Mouse (Mus musculus): Measurements from ENCODE around the gene Hcar1. TPM values are rescaled to one million over a fixed set of nuclear protein-coding genes. Genes with fewer than 3 reads are reported as not detected.

Hcar1 gene
- polyA plus RNA-seq, 1 experiment from 2014 or later = 4.9 TPM

GRCm38 (mm10) chr5:123844316-123844715 is 35.5 kb downstream of the Hcar1 start:
- H3K4me3 ChIP-seq (ENCODE audit: low read depth, low read length) = no peak overlapping the region
- ATAC-seq (ENCODE audit: low FRiP score, low TSS enrichment) (no peak), DNase-seq (ENCODE audit: low spot score) (no peak)
- H3K4me2 ChIP-seq (replicated peaks; ENCODE audit: low read depth) = no peak overlapping the region
- peaks cover 2% of the 10 kb centered on the region; the same call in 1 of the 2 replicates for H3K4me1 ChIP-seq (replicated peaks; ENCODE audit: control insufficient read depth, insufficient read depth)
- H3K9me3 ChIP-seq (ENCODE audit: control insufficient read depth, low read length) = no peaks in the 10 kb centered on the region
- 64% methylated on average over 14 of the region's 14 CpGs for WGBS
- TF ChIP-seq CTCF (IDR thresholded peaks at IDR 0.05; ENCODE audit: low read depth) (no peak), EP300 (optimal IDR thresholded peaks at IDR 0.05) (no peak)
- H3K27me3 ChIP-seq (ENCODE audit: control insufficient read depth, insufficient read depth, low read length) = no peaks in the 10 kb centered on the region
- H3K36me3 ChIP-seq (ENCODE audit: control insufficient read depth, insufficient read depth, low read length) = no peaks in the 10 kb centered on the region
- peak overlapping the region; percentile 49; the same call in 1 of the 2 replicates for H3K27ac ChIP-seq (replicated peaks)
- H3K9ac ChIP-seq (ENCODE audit: low read length) = no peak overlapping the region

GRCm38 (mm10) chr5:123843816-123844215 is 36.0 kb downstream of the Hcar1 start:
- Histone ChIP-seq H3K4me3 (ENCODE audit: low read depth, low read length) (no peak overlapping the region), H3K36me3 (ENCODE audit: control insufficient read depth, insufficient read depth, low read length) (no peaks in the 10 kb centered on the region), H3K27me3 (ENCODE audit: control insufficient read depth, insufficient read depth, low read length) (no peaks in the 10 kb centered on the region), H3K27ac (replicated peaks) (no peak overlapping the region), H3K9me3 (ENCODE audit: control insufficient read depth, low read length) (no peaks in the 10 kb centered on the region), H3K9ac (ENCODE audit: low read length) (no peak overlapping the region), H3K4me1 (replicated peaks; ENCODE audit: control insufficient read depth, insufficient read depth) (peaks cover 2% of the 10 kb centered on the region; the same call in 1 of the 2 replicates), H3K4me2 (replicated peaks; ENCODE audit: low read depth) (no peak overlapping the region)
- ATAC-seq (ENCODE audit: low FRiP score, low TSS enrichment) (no peak), DNase-seq (ENCODE audit: low spot score) (no peak)
- WGBS = 49% methylated on average over 4 of the region's 4 CpGs
- TF ChIP-seq CTCF (IDR thresholded peaks at IDR 0.05; ENCODE audit: low read depth) (no peak), EP300 (optimal IDR thresholded peaks at IDR 0.05) (no peak)

- H3K4me2 ChIP-seq (replicated peaks; ENCODE audit: low read depth) = no peak overlapping the region
- peaks cover 2% of the 10 kb centered on the region; the same call in 1 of the 2 replicates for H3K4me1 ChIP-seq (replicated peaks; ENCODE audit: control insufficient read depth, insufficient read depth)
- 56% methylated on average over 3 of the region's 3 CpGs for WGBS
- no peak overlapping the region; the same call in 1 of the 2 replicates for H3K9ac ChIP-seq (ENCODE audit: low read length)
- DNase-seq (ENCODE audit: low spot score) (no peak), ATAC-seq (ENCODE audit: low FRiP score, low TSS enrichment) (no peak)
- no peaks in the 10 kb centered on the region for H3K36me3 ChIP-seq (ENCODE audit: control insufficient read depth, insufficient read depth, low read length)
- TF ChIP-seq CTCF (IDR thresholded peaks at IDR 0.05; ENCODE audit: low read depth) (no peak), EP300 (optimal IDR thresholded peaks at IDR 0.05) (no peak)
- H3K27me3 ChIP-seq (ENCODE audit: control insufficient read depth, insufficient read depth, low read length) = no peaks in the 10 kb centered on the region
- H3K4me3 ChIP-seq (ENCODE audit: low read depth, low read length) = no peak overlapping the region
- H3K9me3 ChIP-seq (ENCODE audit: control insufficient read depth, low read length) = no peaks in the 10 kb centered on the region
- peak overlapping the region; percentile 63 for H3K27ac ChIP-seq (replicated peaks)
These were observed 36.9 kb downstream of the Hcar1 start for GRCm38 (mm10) chr5:123842935-123843282.

- H3K27ac ChIP-seq (replicated peaks) = peak overlapping the region; percentile 79
- no peak overlapping the region; the same call in 1 of the 2 replicates for H3K9ac ChIP-seq (ENCODE audit: low read length)
- peaks cover 2% of the 10 kb centered on the region; the same call in 1 of the 2 replicates for H3K4me1 ChIP-seq (replicated peaks; ENCODE audit: control insufficient read depth, insufficient read depth)
- H3K27me3 ChIP-seq (ENCODE audit: control insufficient read depth, insufficient read depth, low read length) = no peaks in the 10 kb centered on the region
- no peak overlapping the region for H3K4me2 ChIP-seq (replicated peaks; ENCODE audit: low read depth)
- DNase-seq (ENCODE audit: low spot score) (peak; percentile 47), ATAC-seq (ENCODE audit: low FRiP score, low TSS enrichment) (peak; percentile 85)
- no peaks in the 10 kb centered on the region for H3K36me3 ChIP-seq (ENCODE audit: control insufficient read depth, insufficient read depth, low read length)
- H3K9me3 ChIP-seq (ENCODE audit: control insufficient read depth, low read length) = no peaks in the 10 kb centered on the region
- WGBS = 38% methylated on average over 11 of the region's 11 CpGs
- TF ChIP-seq EP300 (optimal IDR thresholded peaks at IDR 0.05) (no peak), CTCF (IDR thresholded peaks at IDR 0.05; ENCODE audit: low read depth) (no peak)
- H3K4me3 ChIP-seq (ENCODE audit: low read depth, low read length) = no peak overlapping the region
These were observed 37.4 kb downstream of the Hcar1 start for GRCm38 (mm10) chr5:123842221-123842934.

- H3K36me3 ChIP-seq (ENCODE audit: control insufficient read depth, insufficient read depth, low read length) = no peaks in the 10 kb centered on the region
- DNase-seq (ENCODE audit: low spot score) (no peak), ATAC-seq (ENCODE audit: low FRiP score, low TSS enrichment) (no peak)
- H3K4me3 ChIP-seq (ENCODE audit: low read depth, low read length) = no peak overlapping the region
- 45% methylated on average over 4 of the region's 4 CpGs for WGBS
- no peaks in the 10 kb centered on the region for H3K9me3 ChIP-seq (ENCODE audit: control insufficient read depth, low read length)
- no peak overlapping the region for H3K4me2 ChIP-seq (replicated peaks; ENCODE audit: low read depth)
- peaks cover 2% of the 10 kb centered on the region; the same call in 1 of the 2 replicates for H3K4me1 ChIP-seq (replicated peaks; ENCODE audit: control insufficient read depth, insufficient read depth)
- H3K9ac ChIP-seq (ENCODE audit: low read length) = no peak overlapping the region
- TF ChIP-seq CTCF (IDR thresholded peaks at IDR 0.05; ENCODE audit: low read depth) (no peak), EP300 (optimal IDR thresholded peaks at IDR 0.05) (no peak)
- H3K27me3 ChIP-seq (ENCODE audit: control insufficient read depth, insufficient read depth, low read length) = no peaks in the 10 kb centered on the region
- H3K27ac ChIP-seq (replicated peaks) = peak overlapping the region; percentile 61; the same call in 1 of the 2 replicates
These were observed 42.4 kb downstream of the Hcar1 start for GRCm38 (mm10) chr5:123837371-123837770.

- Histone ChIP-seq H3K27ac (replicated peaks) (no peak overlapping the region), H3K4me1 (replicated peaks; ENCODE audit: control insufficient read depth, insufficient read depth) (no peaks in the 10 kb centered on the region), H3K9me3 (ENCODE audit: control insufficient read depth, low read length) (no peaks in the 10 kb centered on the region), H3K36me3 (ENCODE audit: control insufficient read depth, insufficient read depth, low read length) (no peaks in the 10 kb centered on the region), H3K4me3 (ENCODE audit: low read depth, low read length) (no peak overlapping the region), H3K9ac (ENCODE audit: low read length) (no peak overlapping the region), H3K27me3 (ENCODE audit: control insufficient read depth, insufficient read depth, low read length) (no peaks in the 10 kb centered on the region), H3K4me2 (replicated peaks; ENCODE audit: low read depth) (no peak overlapping the region)
- WGBS = 86% methylated on average over 3 of the region's 3 CpGs
- no peak for ATAC-seq (ENCODE audit: low FRiP score, low TSS enrichment)
- no peak for DNase-seq (ENCODE audit: low spot score)
- TF ChIP-seq CTCF (IDR thresholded peaks at IDR 0.05; ENCODE audit: low read depth) = no peak
These were observed 45.0 kb downstream of the Hcar1 start for GRCm38 (mm10) chr5:123834836-123835235.
